Mouse (Mus musculus) liver, embryonic 14.5 days (tissue): ENCODE data around the gene Ly6g6c.

ENCODE experiments used
- CTCF ChIP-seq: IDR thresholded peaks from 2 replicates; pipeline ENCODE4 v1.5.1; 2016; ENCODE audit warnings: antibody characterized with exemption, low read depth, control low read depth
- EP300 ChIP-seq: IDR thresholded peaks from 2 replicates; pipeline ENCODE4 v1.6.1; 2016; ENCODE audit warnings: antibody characterized with exemption, low read depth

GRCm38 (mm10) chr17:35104754-35105153 is 39.6 kb downstream of the Ly6g6c start:
- peak; percentile 91 for TF ChIP-seq EP300
- no peak for TF ChIP-seq CTCF
